Mouse (Mus musculus) cerebellum, postnatal 25 days (tissue): ENCODE measurements around the gene Slc5a2.
A peak's percentile ranks its signal among the peaks of the same experiment; 100 is the strongest.

Experiments
- DNase-seq, 2 experiments: peaks; one replicate each; pipeline ENCODE4 v3.0.0; 2021; ENCODE audit warnings: mixed read lengths in 2 of 2

Slc5a2 gene

DNA sequence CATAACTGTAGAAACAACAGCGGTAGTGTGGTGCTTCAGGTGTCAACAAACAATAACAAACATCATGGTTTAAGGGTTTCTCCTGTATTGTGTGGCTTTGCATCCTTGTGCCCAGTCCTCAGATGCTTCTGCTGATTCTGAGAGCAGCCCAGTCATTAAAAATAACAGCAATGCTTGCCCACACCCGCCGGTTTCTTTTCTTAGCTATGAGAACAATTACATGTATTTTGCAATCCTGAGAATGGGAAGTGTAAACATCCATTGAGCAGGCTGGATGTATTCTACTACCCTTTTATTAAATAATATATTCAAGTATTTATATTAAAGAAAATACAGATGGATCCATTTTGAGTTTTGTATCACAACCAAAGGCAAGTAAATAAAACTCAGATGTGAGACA lies 36.7 kb downstream of the Slc5a2 start:
- no peak for DNase-seq

DNA sequence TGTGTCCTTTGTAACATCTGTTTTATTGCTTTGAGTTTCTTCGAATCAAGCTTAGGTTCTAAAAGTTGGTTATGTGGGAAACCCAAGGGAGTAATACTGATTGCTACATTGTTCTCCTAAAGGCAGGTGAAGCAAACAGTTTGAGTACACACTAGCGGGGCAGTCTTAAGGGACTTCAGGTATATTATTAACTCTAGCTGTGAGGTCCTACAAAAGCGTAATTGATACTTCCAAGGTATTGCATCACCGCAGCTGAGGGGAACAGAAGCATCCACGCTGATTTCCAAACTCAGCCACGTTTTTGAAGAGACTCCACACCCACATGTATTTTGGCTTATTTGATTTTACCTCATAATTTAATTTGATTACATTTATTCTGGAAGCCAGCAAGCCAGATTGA lies 38.7 kb downstream of the Slc5a2 start:
- DNase-seq = no peak

DNA sequence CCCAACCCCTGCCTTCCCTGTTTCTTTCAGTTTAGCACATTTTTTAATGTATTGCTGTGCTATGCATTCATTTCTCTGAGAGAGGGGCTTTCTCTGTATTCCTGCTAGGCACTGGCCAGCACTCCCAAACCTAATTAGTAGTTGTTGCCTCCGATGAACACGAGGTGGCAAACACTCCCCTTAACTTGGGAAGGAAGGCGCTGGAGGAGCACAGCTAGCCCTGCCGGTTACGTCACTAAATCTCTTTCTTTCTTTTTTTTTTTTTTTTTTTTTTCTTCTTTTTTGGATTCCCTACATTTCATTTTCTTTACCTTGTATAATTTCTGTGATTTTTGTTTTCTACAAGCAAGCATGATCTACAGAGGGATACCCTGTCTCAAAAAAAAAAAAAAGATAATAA lies 39.5 kb downstream of the Slc5a2 start:
- DNase-seq = peak; percentile 34 to 63

DNA sequence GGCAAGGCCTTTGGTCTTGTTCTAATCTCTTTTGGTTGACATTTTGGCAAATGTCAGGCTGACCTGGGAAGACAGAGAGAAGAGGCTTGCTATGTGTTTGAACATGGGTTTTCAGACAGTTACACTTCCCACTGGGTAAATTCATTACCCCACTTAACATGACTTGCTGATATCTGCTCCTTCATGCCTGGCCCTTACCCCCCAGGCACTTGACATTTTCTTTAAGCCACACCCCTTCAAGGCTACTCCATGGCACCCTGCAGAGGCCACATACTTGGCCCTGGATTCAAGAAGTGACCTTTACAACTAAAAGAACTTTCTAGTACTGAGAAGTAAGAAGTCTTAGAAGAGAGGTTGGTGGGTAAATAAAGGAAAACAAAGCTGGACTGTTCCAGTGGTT lies 42.4 kb downstream of the Slc5a2 start:
- DNase-seq = no peak

- DNase-seq = no peak
These were observed 43.8 kb downstream of the Slc5a2 start for GRCm38 (mm10) chr7:128309216-128309615.

DNA sequence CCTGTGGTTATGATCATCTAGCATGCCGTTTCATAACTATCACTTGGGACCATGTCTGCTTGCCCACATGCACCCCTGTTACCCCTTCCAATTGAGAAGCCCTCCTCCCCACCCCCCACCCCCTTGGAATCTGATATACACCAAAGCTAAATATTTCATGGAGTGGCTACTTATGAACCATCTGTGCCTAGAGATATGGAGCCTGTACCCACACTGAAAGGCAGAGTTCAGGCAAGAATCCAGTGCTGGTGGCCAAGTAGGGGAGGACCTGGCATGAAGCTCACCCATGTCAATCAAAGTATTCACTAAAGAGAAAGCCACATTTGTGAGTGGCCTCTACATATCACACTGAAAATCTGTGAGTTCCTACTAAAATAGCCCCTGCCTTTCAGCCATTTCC lies 44.3 kb downstream of the Slc5a2 start:
- DNase-seq = no peak

- no peak for DNase-seq
These were observed 44.8 kb downstream of the Slc5a2 start for GRCm38 (mm10) chr7:128310229-128310688.

DNA sequence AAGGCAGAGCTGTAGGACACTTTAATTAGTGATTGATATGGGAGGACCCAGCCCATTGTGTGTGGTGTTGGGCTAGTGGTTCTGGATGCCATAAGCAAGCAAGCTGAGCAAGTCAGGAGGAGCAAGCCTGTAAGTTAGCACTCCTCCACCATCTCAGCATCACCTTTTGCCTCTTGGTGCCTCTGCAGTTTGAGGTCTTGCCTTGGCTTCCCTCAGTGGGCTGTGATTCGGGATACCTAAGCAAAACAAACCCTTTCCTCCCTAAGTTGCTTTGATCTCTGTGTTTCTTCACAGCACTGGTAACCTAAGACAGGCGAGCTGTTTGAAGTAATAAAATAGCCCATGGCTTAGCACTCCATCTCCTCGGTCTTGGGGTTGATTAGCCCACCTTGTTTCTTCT lies 45.8 kb downstream of the Slc5a2 start:
- DNase-seq = no peak

DNA sequence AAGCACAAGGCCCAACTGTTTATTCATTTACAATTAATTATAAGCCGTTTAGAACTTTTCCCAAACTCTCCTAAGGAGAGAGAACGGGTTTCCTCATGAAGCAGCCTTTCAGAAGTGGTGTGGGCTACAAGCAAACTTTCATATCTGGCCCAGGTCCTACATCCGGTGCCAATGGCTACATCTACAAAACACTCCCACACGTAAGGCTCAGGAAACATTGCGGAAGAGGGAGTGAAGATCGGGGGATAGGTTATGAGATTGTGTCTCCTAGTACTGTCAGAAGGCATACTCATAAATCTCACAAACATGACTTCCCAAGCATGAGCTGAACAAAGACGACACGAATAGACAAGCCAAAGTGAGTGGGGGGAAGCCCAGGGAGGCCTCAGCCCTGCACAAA lies 46.4 kb downstream of the Slc5a2 start:
- DNase-seq = no peak

GRCm38 (mm10) chr7:128312375-128313059 lies 47.1 kb downstream of the Slc5a2 start:
- no peak for DNase-seq

DNA sequence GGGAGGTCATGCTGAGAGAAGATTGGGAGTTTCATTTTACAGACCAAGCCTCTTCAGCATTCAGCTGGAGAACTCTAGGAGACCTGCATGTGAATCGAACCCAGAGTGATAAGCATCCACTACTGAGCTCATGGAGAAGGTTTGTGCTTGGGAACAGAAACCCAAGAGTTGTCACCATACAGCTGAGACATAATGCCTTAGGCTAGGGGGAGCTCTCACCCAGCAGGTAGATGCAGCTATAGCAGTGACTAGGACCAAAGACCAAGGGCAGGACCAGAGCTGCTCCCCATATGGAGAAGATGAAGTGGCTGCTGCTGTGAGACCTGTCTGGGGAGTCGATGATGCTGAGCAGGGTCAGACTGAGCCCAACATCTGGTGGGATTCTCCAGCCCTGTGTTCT lies 48.1 kb downstream of the Slc5a2 start:
- no peak for DNase-seq

GRCm38 (mm10) chr7:128314491-128314890 lies 49.0 kb downstream of the Slc5a2 start:
- no peak for DNase-seq

DNA sequence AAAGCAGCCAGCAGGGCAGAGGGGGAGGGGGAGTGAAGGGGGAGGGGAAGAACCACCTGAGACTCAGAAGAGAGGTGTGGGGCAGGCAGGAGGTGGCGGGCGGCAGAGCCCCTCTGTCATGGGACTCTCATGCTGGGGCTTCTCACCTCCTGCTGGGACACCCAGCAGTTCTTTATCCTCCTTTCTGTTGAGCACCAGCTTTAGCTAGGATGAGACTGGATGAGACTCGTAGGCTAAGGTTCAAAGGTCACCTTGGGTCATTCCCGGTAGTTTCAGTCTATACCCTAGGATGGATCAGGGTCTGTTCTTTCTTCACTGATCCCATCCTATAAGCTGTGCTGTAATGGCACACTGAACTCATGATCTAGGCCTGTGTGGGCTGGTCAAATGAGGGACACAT lies 51.6 kb downstream of the Slc5a2 start:
- no peak for DNase-seq

DNA sequence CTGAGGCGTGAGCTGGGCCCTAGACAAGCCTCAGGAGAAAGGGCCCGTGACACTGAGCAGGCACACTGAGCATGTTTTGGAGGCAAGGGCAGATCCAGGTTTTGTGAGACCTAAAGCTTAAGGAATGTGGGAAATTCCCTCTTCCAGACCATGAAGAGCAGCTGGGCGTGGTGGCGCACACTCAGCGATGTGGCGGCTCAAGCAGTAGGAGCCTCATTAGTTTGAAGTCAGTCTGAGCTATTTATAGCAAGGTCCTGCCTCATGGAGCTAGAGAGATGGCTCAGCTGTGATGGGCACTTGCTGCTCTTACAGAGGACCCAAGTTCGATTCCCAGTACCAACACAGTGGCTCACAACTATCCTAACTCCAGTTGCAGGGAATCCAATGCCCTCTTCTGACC lies 53.7 kb downstream of the Slc5a2 start:
- no peak for DNase-seq

GRCm38 (mm10) chr7:128320219-128320816 lies 54.9 kb downstream of the Slc5a2 start:
- no peak for DNase-seq

- no peak for DNase-seq
These were observed 55.8 kb downstream of the Slc5a2 start for GRCm38 (mm10) chr7:128321260-128321659.
